Mouse (Mus musculus) urinary bladder, postnatal 14 days (tissue): ENCODE measurements around the gene Ltbp1.

Experiments used
- DNase-seq: peaks from one replicate; pipeline ENCODE4 v3.0.0; 2021; ENCODE audit warnings: low spot score

Ltbp1 gene

GRCm38 (mm10) chr17:75067314-75067713, 61.9 kb downstream of the Ltbp1 start:
- no peak for DNase-seq

GRCm38 (mm10) chr17:75069232-75069631, 63.9 kb downstream of the Ltbp1 start:
- no peak for DNase-seq

- no peak for DNase-seq
Measured at GRCm38 (mm10) chr17:75071174-75071573, 65.8 kb downstream of the Ltbp1 start.

GRCm38 (mm10) chr17:75071749-75072148, 66.4 kb downstream of the Ltbp1 start:
- DNase-seq, result no peak

DNA sequence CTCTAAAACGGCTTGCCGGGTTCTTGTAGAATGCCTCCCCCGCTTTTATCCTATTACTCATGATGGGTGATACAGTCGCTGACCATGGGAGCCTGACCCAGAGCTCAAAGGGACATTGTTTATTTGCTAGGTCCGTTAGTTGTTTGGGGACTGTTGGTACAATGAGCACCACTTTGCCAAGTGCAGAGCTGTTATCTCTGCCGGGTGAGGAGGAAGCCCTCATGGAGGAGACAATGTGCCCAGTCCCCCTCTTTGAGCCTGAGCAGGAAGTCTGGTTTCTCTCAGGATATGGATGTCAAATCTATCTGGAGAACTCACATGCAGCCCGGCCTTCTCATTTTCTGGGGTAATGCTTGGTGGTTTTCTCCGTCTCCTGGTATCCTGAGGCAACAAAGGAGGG, 68.5 kb downstream of the Ltbp1 start:
- DNase-seq, result no peak

DNA sequence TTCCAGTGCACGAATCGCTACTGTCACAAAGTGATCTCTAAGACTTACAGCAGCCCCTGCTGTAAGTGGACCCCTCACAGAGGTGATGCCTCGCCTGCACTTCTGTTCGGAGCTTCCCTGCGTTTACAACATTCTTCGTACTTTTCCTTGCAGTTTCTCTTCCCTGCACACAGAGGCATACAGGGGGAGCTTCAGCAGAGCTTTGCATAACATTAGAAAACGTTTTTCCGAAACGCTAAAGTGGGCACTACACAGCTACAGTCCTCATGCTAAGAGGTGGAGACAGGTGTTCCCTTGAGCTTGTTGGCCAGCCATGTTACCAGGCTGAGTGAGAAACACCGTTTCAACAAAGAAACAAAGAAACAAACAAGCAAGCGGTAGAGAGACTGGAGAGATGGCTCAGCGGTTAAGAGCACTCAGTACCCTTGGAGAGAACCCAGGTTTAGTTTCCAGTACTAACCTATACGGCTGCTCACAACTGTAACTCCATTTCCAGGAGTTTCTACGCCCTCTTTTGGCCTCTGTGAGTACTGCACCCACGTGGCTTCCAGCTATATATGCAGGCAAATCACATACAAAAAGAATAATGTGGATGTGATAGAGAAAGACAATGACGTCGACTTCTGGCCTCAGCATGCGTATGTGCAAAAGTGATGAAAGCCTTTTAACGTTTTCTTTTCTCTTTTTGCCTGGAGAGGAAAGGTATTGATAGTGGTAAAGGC, 69.8 kb downstream of the Ltbp1 start:
- DNase-seq, result peak; percentile 33

DNA sequence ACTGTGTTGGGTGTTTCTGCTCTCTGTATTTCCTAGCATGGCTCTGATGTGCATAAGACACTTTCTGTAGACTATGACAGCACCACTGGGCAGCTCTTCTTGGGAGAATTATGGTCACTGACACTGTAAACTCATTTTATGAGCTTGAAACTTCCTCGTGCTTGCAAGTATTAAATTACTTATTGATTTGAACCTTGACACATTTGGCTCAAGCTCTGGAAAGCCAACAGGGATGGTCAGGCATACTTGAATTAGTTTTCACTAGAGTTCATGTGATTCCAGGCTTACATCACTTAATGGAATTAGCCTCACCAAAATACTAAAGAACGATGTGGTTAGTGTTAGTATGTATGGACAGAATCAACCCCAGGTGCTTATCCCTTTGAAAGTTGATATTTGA, 76.0 kb downstream of the Ltbp1 start:
- no peak for DNase-seq

GRCm38 (mm10) chr17:75082449-75082848, 77.1 kb downstream of the Ltbp1 start:
- DNase-seq, result no peak

- DNase-seq, result no peak
Measured at GRCm38 (mm10) chr17:75087296-75087941, 82.1 kb downstream of the Ltbp1 start.

GRCm38 (mm10) chr17:75088232-75088631, 82.9 kb downstream of the Ltbp1 start:
- DNase-seq, result no peak

GRCm38 (mm10) chr17:75088727-75089126, 83.4 kb downstream of the Ltbp1 start:
- DNase-seq, result peak; percentile 8

- no peak for DNase-seq
Measured at GRCm38 (mm10) chr17:75090556-75090955, 85.2 kb downstream of the Ltbp1 start.

DNA sequence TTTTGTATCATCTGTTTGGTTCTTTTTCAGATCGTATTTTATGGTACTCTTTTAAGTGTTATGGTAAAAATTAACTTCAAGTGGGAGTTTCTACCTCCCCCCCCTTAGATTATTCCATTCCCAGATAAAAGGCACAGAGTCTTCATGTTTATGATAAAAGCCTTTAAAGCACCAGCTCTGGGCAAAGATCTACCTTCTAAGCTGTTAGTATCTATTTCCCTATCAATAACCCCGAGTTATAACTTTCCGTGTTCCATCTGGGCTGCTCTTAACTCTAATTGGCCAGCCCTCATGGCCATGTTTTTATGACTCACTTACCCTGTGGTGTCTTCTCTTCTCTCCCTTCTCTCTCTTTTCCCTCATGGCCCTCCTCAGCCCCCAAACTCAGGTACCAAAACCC, 88.2 kb downstream of the Ltbp1 start:
- no peak for DNase-seq

- no peak for DNase-seq
Measured at GRCm38 (mm10) chr17:75094591-75094990, 89.2 kb downstream of the Ltbp1 start.

GRCm38 (mm10) chr17:75096727-75097126, 91.4 kb downstream of the Ltbp1 start:
- no peak for DNase-seq

DNA sequence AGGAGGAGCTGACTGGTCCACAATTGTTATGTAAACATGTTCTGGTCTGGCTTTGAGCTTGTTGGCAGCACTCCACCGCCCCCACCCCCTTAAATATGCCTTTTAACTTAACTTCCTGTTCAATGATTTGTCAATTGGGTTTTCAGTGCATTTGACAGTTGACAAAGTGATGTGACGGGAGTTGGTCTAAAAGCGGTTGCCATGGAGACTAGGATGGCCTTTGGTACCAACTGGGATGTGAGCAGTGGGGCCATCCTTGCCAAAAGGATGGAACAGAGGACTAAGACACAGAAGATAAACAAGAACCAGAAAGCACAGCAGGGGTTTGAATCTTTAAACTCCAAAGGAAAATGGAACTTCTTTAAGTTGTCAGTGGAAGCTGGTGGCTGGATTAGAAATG, 92.0 kb downstream of the Ltbp1 start:
- no peak for DNase-seq

- DNase-seq, result no peak
Measured at GRCm38 (mm10) chr17:75101215-75101614, 95.8 kb downstream of the Ltbp1 start.

GRCm38 (mm10) chr17:75101994-75102393, 96.6 kb downstream of the Ltbp1 start:
- DNase-seq, result no peak

DNA sequence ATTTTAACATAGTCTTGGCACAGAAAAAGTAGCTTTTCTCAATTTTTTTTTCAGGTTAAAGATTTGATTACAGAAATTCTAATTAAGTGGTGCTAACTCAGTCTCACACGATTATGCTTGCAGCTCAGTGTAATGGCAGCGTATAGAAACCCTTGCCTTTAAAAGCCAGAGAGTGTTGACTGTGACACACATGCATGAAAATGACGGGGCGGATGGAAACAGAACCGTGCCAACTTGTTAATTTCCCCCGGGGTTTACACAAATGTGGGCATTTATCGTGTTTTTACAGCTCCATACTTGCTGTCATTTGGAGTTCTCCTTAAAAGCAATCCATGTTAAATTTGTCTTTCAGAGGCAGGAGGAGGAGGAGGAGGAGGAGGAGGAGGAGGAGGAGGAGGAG, 102.0 kb downstream of the Ltbp1 start:
- no peak for DNase-seq

GRCm38 (mm10) chr17:75107879-75108278, 102.5 kb downstream of the Ltbp1 start:
- DNase-seq, result no peak

DNA sequence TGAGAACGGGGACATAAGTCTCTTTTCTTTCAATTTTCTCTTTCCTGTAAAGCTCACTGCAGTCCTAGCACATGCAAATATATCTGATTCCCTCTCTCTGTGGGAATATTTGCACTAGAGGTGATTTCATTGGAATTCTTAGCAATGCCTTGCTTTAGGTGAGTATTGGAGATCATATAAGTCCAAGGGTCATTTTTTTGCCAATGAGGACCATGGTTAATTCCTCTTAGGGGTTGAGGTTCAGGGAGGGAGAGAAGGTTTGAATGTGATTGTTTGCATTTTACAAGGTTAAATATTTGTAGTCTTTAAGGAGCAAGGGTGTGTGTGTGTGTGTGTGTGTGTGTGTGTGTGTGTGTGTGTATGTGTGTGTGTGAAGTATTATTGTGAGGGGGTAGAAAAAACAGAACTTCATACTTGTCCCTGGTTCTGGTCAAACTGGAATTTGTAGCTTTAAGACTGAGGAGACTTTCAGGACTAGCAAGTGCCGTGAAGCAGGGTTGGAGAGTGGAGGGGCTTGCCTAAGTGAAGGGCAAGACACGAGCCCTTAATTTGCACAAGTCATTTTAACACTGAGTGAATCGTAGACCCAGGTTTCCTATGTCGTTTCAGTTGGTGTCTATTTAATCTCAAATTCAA, 103.8 kb downstream of the Ltbp1 start:
- no peak for DNase-seq

DNA sequence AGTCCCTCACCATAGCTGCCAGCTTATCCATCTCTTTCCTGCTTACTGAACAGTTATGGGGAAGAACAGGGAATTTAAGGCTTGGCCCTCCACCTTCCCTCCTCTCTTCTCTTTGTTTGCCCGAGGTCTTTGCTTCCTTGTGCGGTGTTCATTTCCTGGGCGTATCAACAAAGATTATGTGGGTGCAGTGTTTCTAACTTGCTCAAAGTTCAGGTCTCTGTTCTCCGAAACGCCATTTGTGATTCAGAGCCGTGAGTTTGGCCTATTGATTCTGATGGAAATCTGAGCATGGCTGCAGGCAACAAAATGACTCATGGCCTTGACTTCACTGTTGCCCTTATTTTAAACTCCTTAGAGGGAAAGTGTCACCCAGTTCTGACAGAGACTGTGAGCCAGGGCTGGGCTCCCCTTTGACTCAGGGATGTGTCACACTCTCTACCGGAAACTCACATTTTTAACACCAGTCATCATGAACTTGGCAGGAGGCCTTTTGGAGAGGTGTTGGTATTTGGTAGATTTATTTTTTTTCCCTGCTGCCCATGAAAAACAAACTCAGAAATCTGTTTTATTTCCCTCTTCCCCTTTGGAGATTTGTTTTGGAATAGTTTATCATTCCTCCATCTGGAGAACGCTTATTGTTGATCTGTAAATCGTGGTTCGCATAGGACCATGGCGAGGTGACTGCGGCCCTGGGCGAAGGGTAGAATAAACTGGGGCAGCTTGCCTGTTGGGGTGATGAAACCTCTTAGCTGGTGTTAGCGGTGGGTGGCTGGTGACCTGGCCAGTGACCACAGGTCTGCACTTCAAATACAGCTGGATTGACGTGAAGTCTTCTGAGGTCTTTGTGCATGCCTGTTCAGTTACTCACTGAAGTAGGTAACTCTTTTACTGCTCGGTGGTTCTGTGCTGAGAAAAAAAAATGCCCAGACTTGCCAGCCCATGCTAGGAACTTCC, 105.2 kb downstream of the Ltbp1 start:
- peak; percentile 64 for DNase-seq
